Mouse (Mus musculus): Measurements from ENCODE around the gene Tmprss3. TPM values are rescaled to one million over a fixed set of nuclear protein-coding genes. Genes with fewer than 3 reads are reported as not detected.

Tmprss3 gene
- polyA plus RNA-seq, 1 experiment from 2014 or later = 0.06 TPM

GRCm38 (mm10) chr17:31129452-31129851, 69.3 kb downstream of the Tmprss3 start, which contains the start of gene Tff3:
Gene Tff3 (minus strand): TSS chr17:31129646.
- Histone ChIP-seq H3K4me3 (no peak within 1 kb of the TSS), H3K9ac (no peak within 1 kb of the TSS), H3K9me3 (no peaks in the 10 kb centered on the region), H3K27me3 (no peaks in the 10 kb centered on the region), H3K4me1 (0 out of 2 replicates have a peak, but pooled peaks cover 3% of the 10 kb centered on the region), H3K36me3 (no peaks in the 10 kb centered on the region), H3K27ac (no peak within 1 kb of the TSS), H3K4me2 (no peak within 1 kb of the TSS)
- 16% methylated on average over 2 of the region's 2 CpGs for WGBS
- ATAC-seq (ENCODE audit: borderline replicate concordance, extremely low read depth, low FRiP score, low TSS enrichment) = no peak

Other genes with a start within 250 kb of the Tmprss3 start
- 0.21 and 0.72 TPM in 2 replicates for gene Umodl1, start 244.3 kb downstream of the Tmprss3 start, polyA plus RNA-seq (2015; fragmentation: Nextera tagmentation; extraction: Ambion mirVana)
- 10.9 and 12.2 TPM in 2 replicates for gene Abcg1, start 141.3 kb downstream of the Tmprss3 start, polyA plus RNA-seq (2015; fragmentation: Nextera tagmentation; extraction: Ambion mirVana)
- 0.45 and 0.49 TPM in 2 replicates for gene Tff3, start 69.3 kb downstream of the Tmprss3 start, polyA plus RNA-seq (2015; fragmentation: Nextera tagmentation; extraction: Ambion mirVana)
- gene Tff2, start 54.7 kb downstream of the Tmprss3 start, polyA plus RNA-seq (2015; fragmentation: Nextera tagmentation; extraction: Ambion mirVana) = 0.40 TPM in 1 of 2 replicates, not detected in the other
- gene Tff1, start 33.7 kb downstream of the Tmprss3 start, polyA plus RNA-seq (2015; fragmentation: Nextera tagmentation; extraction: Ambion mirVana) = not detected in 2 replicates
- gene Ubash3a, start 8.9 kb upstream of the Tmprss3 start, polyA plus RNA-seq (2015; fragmentation: Nextera tagmentation; extraction: Ambion mirVana) = 0.36 and 2.0 TPM in 2 replicates
- gene Rsph1, start 78.4 kb upstream of the Tmprss3 start, polyA plus RNA-seq (2015; fragmentation: Nextera tagmentation; extraction: Ambion mirVana) = 8.1 and 8.2 TPM in 2 replicates
- 7.6 and 9.2 TPM in 2 replicates for gene Slc37a1, start 87.8 kb upstream of the Tmprss3 start, polyA plus RNA-seq (2015; fragmentation: Nextera tagmentation; extraction: Ambion mirVana)
- 34.8 and 35.8 TPM in 2 replicates for gene Pde9a, start 187.2 kb upstream of the Tmprss3 start, polyA plus RNA-seq (2015; fragmentation: Nextera tagmentation; extraction: Ambion mirVana)